Mouse (Mus musculus): Measurements from ENCODE around the gene Accsl. TPM values are rescaled to one million over a fixed set of nuclear protein-coding genes. Genes with fewer than 3 reads are reported as not detected.

Gene Accsl
- polyA plus RNA-seq, 1 experiment from 2014 or later, result not detected

- H3K27ac ChIP-seq, result peak overlapping the region; percentile 37; the same call in 1 of the 2 replicates
- H3K4me1 ChIP-seq (replicated peaks), result peaks cover 21% of the 10 kb centered on the region
- no peaks in the 10 kb centered on the region for H3K27me3 ChIP-seq (ENCODE audit: insufficient read depth, poor library complexity, severe bottlenecking)
- H3K9me3 ChIP-seq, result no peaks in the 10 kb centered on the region
- 45% methylated on average over 4 of the region's 4 CpGs for WGBS
- H3K36me3 ChIP-seq, result no peaks in the 10 kb centered on the region
- H3K4me3 ChIP-seq, result no peak overlapping the region
- DNase-seq (ENCODE audit: low spot score), result peak; percentile 77
These were observed 1.9 kb upstream of the Accsl start for GRCm38 (mm10) chr2:93870842-93871241.

GRCm38 (mm10) chr2:93868566-93868965, 391 bp downstream of the Accsl start:
- no peak for DNase-seq (ENCODE audit: low spot score)
- H3K27ac ChIP-seq, result no peak overlapping the region
- H3K4me1 ChIP-seq (replicated peaks), result peaks cover 10% of the 10 kb centered on the region
- 85% methylated on average over 11 of the region's 11 CpGs for WGBS
- no peaks in the 10 kb centered on the region for H3K9me3 ChIP-seq
- H3K36me3 ChIP-seq, result no peaks in the 10 kb centered on the region
- no peak overlapping the region for H3K4me3 ChIP-seq
- no peaks in the 10 kb centered on the region for H3K27me3 ChIP-seq (ENCODE audit: insufficient read depth, poor library complexity, severe bottlenecking)

- H3K36me3 ChIP-seq, result no peaks in the 10 kb centered on the region
- no peak overlapping the region for H3K27ac ChIP-seq
- H3K9me3 ChIP-seq, result no peaks in the 10 kb centered on the region
- H3K4me1 ChIP-seq (replicated peaks), result no peaks in the 10 kb centered on the region
- 74% methylated on average over 4 of the region's 4 CpGs for WGBS
- H3K4me3 ChIP-seq, result no peak overlapping the region
- no peaks in the 10 kb centered on the region for H3K27me3 ChIP-seq (ENCODE audit: insufficient read depth, poor library complexity, severe bottlenecking)
- DNase-seq (ENCODE audit: low spot score), result no peak
These were observed 5.7 kb downstream of the Accsl start for GRCm38 (mm10) chr2:93863229-93863628.

GRCm38 (mm10) chr2:93858845-93859244, 10.1 kb downstream of the Accsl start:
- no peak for DNase-seq (ENCODE audit: low spot score)
- no peak overlapping the region for H3K27ac ChIP-seq
- H3K27me3 ChIP-seq (ENCODE audit: insufficient read depth, poor library complexity, severe bottlenecking), result no peaks in the 10 kb centered on the region
- no peaks in the 10 kb centered on the region for H3K4me1 ChIP-seq (replicated peaks)
- H3K36me3 ChIP-seq, result no peaks in the 10 kb centered on the region
- no peaks in the 10 kb centered on the region for H3K9me3 ChIP-seq
- WGBS, result 72% methylated on average over 12 of the region's 12 CpGs
- H3K4me3 ChIP-seq, result no peak overlapping the region

- peaks cover 7% of the 10 kb centered on the region; the same call in 1 of the 2 replicates for H3K27me3 ChIP-seq (ENCODE audit: insufficient read depth, poor library complexity, severe bottlenecking)
- H3K27ac ChIP-seq, result no peak overlapping the region
- H3K9me3 ChIP-seq, result no peaks in the 10 kb centered on the region
- no peak overlapping the region for H3K4me3 ChIP-seq
- H3K36me3 ChIP-seq, result peaks cover 17% of the 10 kb centered on the region
- WGBS, result 90% methylated on average over 1 of the region's 1 CpGs
- DNase-seq (ENCODE audit: low spot score), result no peak
- peaks cover 21% of the 10 kb centered on the region for H3K4me1 ChIP-seq (replicated peaks)
These were observed 17.7 kb downstream of the Accsl start for GRCm38 (mm10) chr2:93851303-93851702.

- DNase-seq (ENCODE audit: low spot score), result no peak
- H3K27ac ChIP-seq, result no peak overlapping the region
These were observed 18.5 kb downstream of the Accsl start for GRCm38 (mm10) chr2:93850317-93850944.

GRCm38 (mm10) chr2:93849505-93850089, 19.4 kb downstream of the Accsl start, which contains the start of gene Accs:
Gene Accs (minus strand): TSS chr2:93849943.
- WGBS, result under 1% methylated on average over 28 of the region's 28 CpGs
- peak within 1 kb of the TSS; percentile 95 for H3K27ac ChIP-seq
- peaks cover 24% of the 10 kb centered on the region for H3K4me1 ChIP-seq (replicated peaks)
- peaks cover 7% of the 10 kb centered on the region; the same call in 1 of the 2 replicates for H3K27me3 ChIP-seq (ENCODE audit: insufficient read depth, poor library complexity, severe bottlenecking)
- H3K4me3 ChIP-seq, result peak within 1 kb of the TSS; percentile 74
- DNase-seq (ENCODE audit: low spot score), result peak; percentile 84
- peaks cover 34% of the 10 kb centered on the region for H3K36me3 ChIP-seq
- no peaks in the 10 kb centered on the region for H3K9me3 ChIP-seq

More at GRCm38 (mm10) chr2:93850317-93850944, 18.5 kb downstream of the Accsl start:
- no peaks in the 10 kb centered on the region for H3K9me3 ChIP-seq
- peaks cover 7% of the 10 kb centered on the region; the same call in 1 of the 2 replicates for H3K27me3 ChIP-seq (ENCODE audit: insufficient read depth, poor library complexity, severe bottlenecking)
- WGBS, result 52% methylated on average over 13 of the region's 13 CpGs
- peaks cover 24% of the 10 kb centered on the region for H3K4me1 ChIP-seq (replicated peaks)
- H3K4me3 ChIP-seq, result peak overlapping the region; percentile 74
- H3K36me3 ChIP-seq, result peaks cover 26% of the 10 kb centered on the region

GRCm38 (mm10) chr2:93841349-93841748, 27.6 kb downstream of the Accsl start:
- Histone ChIP-seq H3K4me1 (replicated peaks) (0 out of 2 replicates have a peak, but pooled peaks cover 4% of the 10 kb centered on the region), H3K36me3 (peaks cover 100% of the 10 kb centered on the region), H3K9me3 (peaks cover 3% of the 10 kb centered on the region; the same call in 1 of the 2 replicates), H3K27ac (no peak overlapping the region), H3K27me3 (ENCODE audit: insufficient read depth, poor library complexity, severe bottlenecking) (no peaks in the 10 kb centered on the region), H3K4me3 (no peak overlapping the region)
- DNase-seq (ENCODE audit: low spot score), result no peak
- WGBS, result 93% methylated on average over 3 of the region's 3 CpGs

GRCm38 (mm10) chr2:93840109-93840508, 28.8 kb downstream of the Accsl start:
- H3K4me1 ChIP-seq (replicated peaks), result no peaks in the 10 kb centered on the region
- H3K27me3 ChIP-seq (ENCODE audit: insufficient read depth, poor library complexity, severe bottlenecking), result no peaks in the 10 kb centered on the region
- peaks cover 100% of the 10 kb centered on the region for H3K36me3 ChIP-seq
- H3K27ac ChIP-seq, result no peak overlapping the region
- peaks cover 3% of the 10 kb centered on the region; the same call in 1 of the 2 replicates for H3K9me3 ChIP-seq
- H3K4me3 ChIP-seq, result no peak overlapping the region
- 85% methylated on average over 6 of the region's 6 CpGs for WGBS
- DNase-seq (ENCODE audit: low spot score), result no peak

GRCm38 (mm10) chr2:93838931-93839330, 30.0 kb downstream of the Accsl start:
- Histone ChIP-seq H3K9me3 (peaks cover 3% of the 10 kb centered on the region; the same call in 1 of the 2 replicates), H3K27ac (no peak overlapping the region), H3K4me3 (no peak overlapping the region), H3K27me3 (ENCODE audit: insufficient read depth, poor library complexity, severe bottlenecking) (no peaks in the 10 kb centered on the region), H3K4me1 (replicated peaks) (no peaks in the 10 kb centered on the region), H3K36me3 (peaks cover 99% of the 10 kb centered on the region)
- no peak for DNase-seq (ENCODE audit: low spot score)
- WGBS, result 92% methylated on average over 4 of the region's 4 CpGs

- Histone ChIP-seq H3K9me3 (peaks cover 5% of the 10 kb centered on the region; the same call in 1 of the 2 replicates), H3K4me1 (replicated peaks) (no peaks in the 10 kb centered on the region), H3K27me3 (ENCODE audit: insufficient read depth, poor library complexity, severe bottlenecking) (no peaks in the 10 kb centered on the region), H3K36me3 (peaks cover 80% of the 10 kb centered on the region), H3K4me3 (no peak overlapping the region), H3K27ac (no peak overlapping the region)
- WGBS, result 75% methylated on average over 13 of the region's 13 CpGs
- no peak for DNase-seq (ENCODE audit: low spot score)
These were observed 32.6 kb downstream of the Accsl start for GRCm38 (mm10) chr2:93836232-93836785.

GRCm38 (mm10) chr2:93835596-93835995, 33.4 kb downstream of the Accsl start:
- Histone ChIP-seq H3K27me3 (ENCODE audit: insufficient read depth, poor library complexity, severe bottlenecking) (no peaks in the 10 kb centered on the region), H3K27ac (no peak overlapping the region), H3K4me1 (replicated peaks) (no peaks in the 10 kb centered on the region), H3K36me3 (peaks cover 73% of the 10 kb centered on the region), H3K9me3 (peaks cover 3% of the 10 kb centered on the region; the same call in 1 of the 2 replicates), H3K4me3 (no peak overlapping the region)
- DNase-seq (ENCODE audit: low spot score), result no peak
- 83% methylated on average over 11 of the region's 11 CpGs for WGBS

GRCm38 (mm10) chr2:93823519-93823918, 45.4 kb downstream of the Accsl start:
- Histone ChIP-seq H3K36me3 (peaks cover 8% of the 10 kb centered on the region), H3K27ac (no peak overlapping the region), H3K9me3 (no peaks in the 10 kb centered on the region), H3K4me3 (no peak overlapping the region), H3K4me1 (replicated peaks) (peaks cover 21% of the 10 kb centered on the region), H3K27me3 (ENCODE audit: insufficient read depth, poor library complexity, severe bottlenecking) (no peaks in the 10 kb centered on the region)
- 20% methylated on average over 8 of the region's 8 CpGs for WGBS
- DNase-seq (ENCODE audit: low spot score), result peak; percentile 73
